Mouse (Mus musculus) adrenal gland, postnatal 4 days (tissue): Measurements from ENCODE around the gene Pappa. TPM values are rescaled to one million over a fixed set of nuclear protein-coding genes. Genes with fewer than 3 reads are reported as not detected.

Source experiments
- DNase-seq, 2 experiments: peaks; one replicate each; pipeline ENCODE4 v3.0.0; 2021 to 2022; ENCODE audit warnings: low spot score in 2 of 2, mixed read lengths in 2 of 2
- total RNA-seq, 2 experiments: library from RNA; stranded (reverse); gene quantifications; 2 replicates each; pipeline ENCODE4 v1.2.3; 2021

The Pappa gene
- total RNA-seq, 2 experiments from 2014 or later = 1.1 to 2.1 TPM

DNA sequence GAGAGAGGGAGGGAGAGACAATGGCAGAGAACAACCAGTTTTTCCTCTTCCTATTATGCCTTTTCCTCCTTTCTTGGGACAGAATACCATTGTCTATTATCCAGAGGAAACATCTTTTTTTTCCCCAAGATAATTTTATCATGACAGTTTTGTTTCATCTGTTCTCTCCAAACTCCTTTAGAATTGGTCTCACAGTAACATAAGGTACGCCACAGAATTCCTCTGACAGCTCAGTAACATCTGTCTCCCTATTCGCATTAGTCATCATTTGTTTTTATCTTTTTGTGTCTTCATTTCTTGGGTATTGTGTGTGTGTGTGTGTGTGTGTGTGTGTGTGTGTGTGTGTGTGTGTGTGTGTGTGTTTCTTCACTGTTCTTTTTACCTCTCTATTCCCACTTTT is 201.8 kb downstream of the Pappa start:
- no peak for DNase-seq

DNA sequence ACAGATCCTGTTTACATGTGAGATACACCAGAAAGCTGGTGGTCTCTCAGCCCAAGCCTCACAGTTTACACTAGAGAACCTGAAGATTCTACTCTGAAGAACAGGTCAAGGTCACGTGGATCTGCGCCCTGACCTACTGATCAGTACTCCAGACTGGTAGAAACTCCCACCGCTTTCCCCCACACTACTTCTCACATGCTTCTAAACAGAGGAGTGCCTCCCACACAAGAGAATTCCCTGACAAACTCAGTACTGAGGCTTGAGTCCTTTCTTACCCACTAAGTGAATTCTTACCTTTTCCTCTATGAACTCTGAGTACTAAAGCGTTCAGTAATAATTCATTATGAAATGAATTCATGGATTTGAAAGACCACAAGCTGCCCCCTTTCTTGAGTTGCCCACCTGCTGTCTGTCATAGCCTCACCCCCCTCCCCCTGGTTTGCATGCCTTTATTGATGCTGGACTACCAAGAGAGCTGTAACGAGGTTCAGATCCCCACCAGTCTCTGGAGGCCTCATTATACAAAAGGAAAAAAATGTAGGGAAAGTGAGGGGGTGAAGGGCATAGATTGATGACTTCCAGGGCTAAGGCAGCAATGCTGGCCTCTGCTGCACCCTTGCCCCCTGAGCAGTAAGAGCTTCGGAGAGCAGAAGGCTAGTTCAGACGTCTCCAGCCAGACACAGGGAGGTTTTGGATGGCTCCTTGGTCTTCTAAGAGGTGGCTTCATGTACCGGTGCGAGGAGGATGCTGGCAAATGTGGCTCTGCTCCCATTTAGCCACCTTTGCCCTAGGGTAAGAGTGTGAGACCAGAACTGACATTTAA is 204.7 kb downstream of the Pappa start:
- DNase-seq = no peak

DNA sequence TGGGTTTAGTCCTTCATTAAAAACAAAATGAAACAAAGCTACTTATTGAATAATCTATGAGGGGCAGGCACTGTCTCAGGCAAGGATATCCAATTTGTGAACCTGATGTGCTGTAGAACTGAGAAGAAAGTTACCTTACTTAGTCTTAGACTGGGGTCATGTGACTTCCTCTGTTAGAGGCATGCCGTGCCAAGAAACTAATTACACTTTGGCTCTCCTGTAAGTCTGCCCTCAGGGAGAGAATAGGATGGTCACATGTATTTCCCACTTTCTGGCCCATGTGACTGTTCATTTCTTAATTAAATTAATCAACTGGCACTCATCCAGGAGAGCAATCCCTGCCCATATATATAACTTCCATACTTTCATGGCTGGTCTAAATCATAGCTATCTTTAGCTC is 209.7 kb downstream of the Pappa start:
- DNase-seq = no peak

DNA sequence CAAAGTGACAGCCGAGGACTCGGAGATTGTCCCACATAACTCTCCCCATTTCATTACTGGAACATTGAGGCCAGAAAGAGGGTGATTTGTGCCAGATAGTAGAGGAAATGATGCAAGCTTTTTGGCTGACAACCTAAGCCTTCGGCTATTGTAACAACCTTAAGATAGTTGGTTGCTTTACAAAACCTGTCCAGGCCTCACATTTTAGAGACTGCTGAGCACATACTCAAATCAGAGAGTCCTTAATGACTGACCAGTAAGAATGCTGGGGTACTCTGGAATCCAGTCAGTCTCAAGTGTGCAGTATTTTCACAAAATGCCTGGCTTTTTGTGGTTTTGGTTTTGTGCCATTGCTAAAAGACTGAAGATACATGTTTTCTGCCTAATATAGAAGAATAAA is 217.8 kb downstream of the Pappa start:
- no peak for DNase-seq

GRCm38 (mm10) chr4:65350521-65350920 is 226.5 kb downstream of the Pappa start:
- DNase-seq = no peak

DNA sequence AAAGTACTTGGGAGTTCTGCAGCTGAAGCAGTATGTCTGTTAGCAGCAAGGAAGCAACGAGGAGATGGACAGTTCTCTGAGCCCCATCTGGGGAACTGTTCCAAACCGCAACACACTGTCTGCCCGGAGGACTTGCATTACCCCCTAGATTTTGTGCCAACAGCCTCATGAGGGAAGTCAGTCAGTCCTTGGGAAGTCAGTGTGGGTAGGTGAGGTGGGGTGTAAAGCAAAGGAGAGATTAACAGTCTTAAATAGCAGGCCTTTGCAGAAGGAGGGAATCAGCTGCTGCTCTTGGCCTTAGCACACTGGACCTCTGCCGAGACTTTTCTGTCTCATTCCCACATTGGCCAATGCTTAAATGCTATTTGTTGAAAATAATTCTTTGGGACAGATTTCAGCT is 230.6 kb downstream of the Pappa start:
- no peak for DNase-seq

DNA sequence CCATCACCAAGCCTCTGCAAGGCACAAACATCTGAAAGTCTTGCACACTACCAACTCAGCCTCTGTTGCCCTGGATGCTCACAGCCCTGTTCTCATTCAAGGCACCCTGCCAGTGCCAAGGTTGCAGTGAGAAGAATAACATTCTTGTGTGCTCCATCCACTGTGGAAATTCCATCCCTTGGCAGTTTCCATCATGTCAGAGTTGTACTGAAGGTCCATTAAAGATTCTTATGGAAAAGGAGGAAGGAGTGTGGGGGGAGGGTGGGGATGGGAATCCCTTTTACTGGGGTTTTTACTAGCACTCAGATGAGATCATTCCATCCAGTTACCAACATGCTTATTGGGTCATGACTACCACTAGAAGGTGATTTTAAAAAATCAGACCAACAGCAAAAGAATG is 243.2 kb downstream of the Pappa start:
- no peak for DNase-seq

- DNase-seq = no peak
Measured at GRCm38 (mm10) chr4:65372731-65373130, 248.8 kb downstream of the Pappa start.

- no peak for DNase-seq
Measured at GRCm38 (mm10) chr4:65373841-65374240, 249.9 kb downstream of the Pappa start.

DNA sequence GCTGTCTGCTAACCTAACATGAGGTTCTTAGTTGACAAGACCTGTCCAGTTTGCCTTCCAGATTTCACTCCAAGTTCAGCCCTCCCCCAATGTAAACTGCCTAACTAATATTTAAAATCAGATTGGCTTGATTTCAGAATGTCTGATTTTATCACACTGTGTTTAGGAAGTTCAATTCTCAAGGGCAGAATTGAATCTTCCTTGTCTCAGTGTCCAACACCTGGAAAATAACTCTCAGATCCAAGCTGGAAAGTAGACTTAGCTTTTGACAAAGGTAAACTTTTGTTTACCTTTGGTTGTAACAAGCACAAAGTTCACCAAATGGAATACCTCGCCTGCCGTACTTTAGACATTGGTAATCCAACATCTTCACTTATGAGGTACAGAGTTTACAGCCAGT is 252.6 kb downstream of the Pappa start:
- no peak for DNase-seq

DNA sequence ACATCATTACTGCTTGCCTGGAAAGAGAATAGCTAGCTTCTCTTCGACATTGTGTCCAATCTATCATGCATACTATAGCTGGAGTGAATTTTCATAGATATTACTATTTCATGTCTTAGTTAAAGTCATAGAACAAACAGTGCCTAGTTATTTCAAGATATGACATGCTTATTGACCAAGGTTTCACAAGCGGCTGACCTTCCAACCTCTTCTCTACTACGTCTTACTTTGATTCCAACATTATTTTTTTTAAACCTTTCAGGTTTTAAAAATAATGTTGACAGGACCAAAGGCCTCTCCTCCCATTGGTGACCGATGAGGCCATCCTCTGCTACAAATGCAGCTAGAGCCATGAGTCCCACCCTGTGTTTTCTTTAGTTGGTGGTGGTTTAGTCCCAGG is 255.5 kb downstream of the Pappa start:
- no peak for DNase-seq

DNA sequence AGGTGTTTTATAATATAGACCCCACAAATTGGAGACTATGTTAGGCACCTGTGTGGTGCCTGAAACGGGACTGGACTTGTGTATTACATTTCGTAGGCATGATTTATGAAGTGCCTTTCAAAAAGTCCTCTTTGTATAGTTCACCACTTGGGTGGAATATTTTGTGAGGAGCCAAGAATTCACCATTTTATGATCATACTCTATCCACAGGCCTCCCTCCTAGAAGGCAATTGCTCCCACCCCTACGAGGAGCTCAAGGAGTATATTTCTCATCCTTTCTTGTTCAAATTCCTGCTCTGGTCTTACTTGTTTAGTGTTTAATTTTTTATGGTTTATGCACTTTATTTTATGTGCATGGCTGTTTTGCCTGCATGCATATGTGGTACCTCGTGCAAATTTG is 259.1 kb downstream of the Pappa start:
- no peak for DNase-seq

DNA sequence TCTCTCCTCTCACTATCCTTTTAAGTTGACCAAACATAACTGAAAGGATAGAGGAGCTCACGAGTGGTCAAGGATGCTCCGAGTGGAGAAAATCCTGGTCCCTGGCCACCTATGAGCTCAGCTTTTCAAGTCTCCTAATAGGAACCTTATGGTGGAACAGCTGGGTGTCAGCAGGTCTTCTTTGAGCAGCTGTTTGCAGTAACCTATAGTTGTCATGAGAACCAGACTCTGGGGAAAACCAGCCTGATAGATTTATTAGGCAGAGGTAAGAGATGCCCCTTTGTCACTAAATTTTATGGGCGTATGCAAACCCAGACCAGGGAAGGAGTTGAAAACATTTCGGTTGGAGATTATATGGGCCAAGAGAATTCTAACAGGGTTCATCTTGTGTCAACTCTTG is 267.0 kb downstream of the Pappa start:
- no peak for DNase-seq

GRCm38 (mm10) chr4:65396806-65397205 is 272.8 kb downstream of the Pappa start:
- DNase-seq = no peak

GRCm38 (mm10) chr4:65399457-65399856 is 275.5 kb downstream of the Pappa start:
- DNase-seq = no peak

DNA sequence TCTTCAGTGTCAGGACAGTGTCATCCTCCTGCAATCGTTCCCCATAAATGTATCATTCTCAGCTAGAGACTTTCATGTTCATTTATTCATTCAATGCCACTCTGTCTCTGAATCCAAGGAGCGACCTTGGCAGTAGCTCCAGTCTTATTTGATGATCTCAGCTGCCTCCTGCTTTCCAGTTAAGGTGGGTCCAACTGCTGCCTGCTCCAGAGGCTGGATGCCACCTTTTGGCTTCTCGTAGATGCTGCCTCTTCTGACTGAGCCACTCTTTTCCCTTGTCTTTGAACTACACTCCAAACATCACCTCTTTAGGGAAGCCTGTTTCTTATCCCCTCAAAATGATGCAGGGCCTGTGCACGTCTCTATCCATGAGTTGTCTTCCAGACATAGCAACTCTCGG is 278.3 kb downstream of the Pappa start:
- no peak for DNase-seq

- DNase-seq = no peak
Measured at GRCm38 (mm10) chr4:65402836-65403634, 279.1 kb downstream of the Pappa start.
